Mouse (Mus musculus) hindbrain, postnatal 0 days (tissue): Measurements from ENCODE around the gene Dscam. TPM values are rescaled to one million over a fixed set of nuclear protein-coding genes. Genes with fewer than 3 reads are reported as not detected.

Experiments
- ATAC-seq: fragments of 200-750 bp; cut with Nextera tagmentation; 2 replicates; pipeline ENCODE4 v1.8.0; 2017; ENCODE audit warnings: mild to moderate bottlenecking, moderate TSS enrichment, moderate library complexity
- DNase-seq: peaks from one replicate; pipeline ENCODE4 v3.0.0-alpha.2; 2015; ENCODE audit warnings: low spot score
- H3K27ac ChIP-seq: fragments of 300-500 bp; sonication (generic); 2 replicates; pipeline ENCODE4 v1.5.1; 2014; ENCODE audit warnings: mild to moderate bottlenecking
- H3K27me3 ChIP-seq: fragments of 300-500 bp; sonication (generic); 2 replicates; pipeline ENCODE4 v1.6.1; 2014; ENCODE audit warnings: low read length, mixed read lengths; ENCODE audit not compliant: insufficient read depth
- H3K36me3 ChIP-seq: fragments of 300-500 bp; sonication (generic); 2 replicates; pipeline ENCODE4 v1.6.1; 2014; ENCODE audit warnings: low read length, mixed read lengths; ENCODE audit not compliant: insufficient read depth
- H3K4me1 ChIP-seq: fragments of 300-500 bp; sonication (generic); 2 replicates; pipeline ENCODE4 v1.6.1; 2014; ENCODE audit warnings: antibody characterized with exemption, low read length, mixed read lengths; ENCODE audit not compliant: insufficient read depth
- H3K4me2 ChIP-seq: fragments of 300-500 bp; sonication (generic); 2 replicates; pipeline ENCODE4 v1.6.1; 2014; ENCODE audit warnings: low read depth, mild to moderate bottlenecking, low read length, moderate library complexity, mixed read lengths
- H3K4me3 ChIP-seq: fragments of 300-500 bp; sonication (generic); 2 replicates; pipeline ENCODE4 v1.5.1; 2014; ENCODE audit warnings: low read length
- H3K9ac ChIP-seq: fragments of 300-500 bp; sonication (generic); replicated peaks from 2 replicates; pipeline ENCODE4 v1.6.1; 2014; ENCODE audit warnings: mild to moderate bottlenecking, low read length, moderate library complexity, mixed read lengths
- H3K9me3 ChIP-seq: fragments of 300-500 bp; sonication (generic); 2 replicates; pipeline ENCODE4 v1.6.1; 2016; ENCODE audit warnings: low read length, mixed read lengths
- CTCF ChIP-seq: IDR thresholded peaks from 2 replicates; pipeline ENCODE4 v1.5.1; 2016; ENCODE audit warnings: antibody characterized with exemption, control low read depth, low read depth
- WGBS: fragments of 180-500 bp; shearing (Covaris S2); extraction: QIAGEN DNeasy Blood & Tissue Kit; methylation state at CpG from one replicate; pipeline ENCODE4 v1.1.7; 2014; 5-methylcytosine and 5-hydroxymethylcytosine counted together
- polyA plus RNA-seq: library from polyadenylated mRNA; unstranded; fragments of >200 nt; fragmentation: Nextera tagmentation; extraction: Ambion mirVana; gene quantifications from 2 replicates; pipeline ENCODE4 v1.2.1, GENCODE M21; 2015
- total RNA-seq: library from RNA; depleted of rRNA; stranded (reverse); fragments of >200 nt; gene quantifications from 2 replicates; pipeline ENCODE4 v1.2.3, GENCODE M21; 2014

Dscam gene
- total and polyA plus RNA-seq, 2 experiments from 2014 or later = 10.3 to 47.1 TPM

- Histone ChIP-seq H3K27ac (no peak overlapping the region), H3K4me3 (no peak overlapping the region), H3K4me2 (no peak overlapping the region), H3K27me3 (no peaks in the 10 kb centered on the region), H3K4me1 (peaks cover 17% of the 10 kb centered on the region), H3K9me3 (no peaks in the 10 kb centered on the region), H3K36me3 (no peaks in the 10 kb centered on the region), H3K9ac (no peak overlapping the region)
- WGBS = 98% methylated on average over 1 of the region's 1 CpGs
- no peak for ATAC-seq
- no peak for DNase-seq
- TF ChIP-seq CTCF = no peak
Measured at GRCm38 (mm10) chr16:97095496-97095895, 75.1 kb downstream of the Dscam start.

DNA sequence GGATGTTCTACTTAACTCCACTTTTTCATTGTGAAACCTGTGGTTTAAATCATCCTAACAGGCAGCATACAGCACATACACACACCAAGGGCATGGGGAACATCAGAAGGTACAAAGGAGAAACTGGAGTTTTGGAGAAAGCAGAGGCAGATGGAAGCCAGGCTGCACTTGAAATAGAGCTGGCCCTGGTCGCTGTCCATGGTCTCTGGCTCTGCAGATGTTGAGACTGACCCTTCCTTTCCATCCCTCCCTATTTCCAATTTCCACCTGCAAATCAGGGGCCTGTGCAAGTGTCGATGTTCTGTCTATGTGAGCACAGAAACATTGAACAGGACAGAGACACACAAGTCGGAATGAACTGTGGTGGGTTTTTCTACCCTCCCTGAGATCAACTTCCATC lies 81.2 kb downstream of the Dscam start:
- DNase-seq (no peak), ATAC-seq (no peak)
- 73% methylated on average over 3 of the region's 3 CpGs for WGBS
- Histone ChIP-seq H3K27me3 (no peaks in the 10 kb centered on the region), H3K9ac (no peak overlapping the region), H3K36me3 (no peaks in the 10 kb centered on the region), H3K4me1 (no peaks in the 10 kb centered on the region), H3K4me2 (no peak overlapping the region), H3K4me3 (no peak overlapping the region), H3K9me3 (no peaks in the 10 kb centered on the region), H3K27ac (no peak overlapping the region)
- no peak for TF ChIP-seq CTCF

DNA sequence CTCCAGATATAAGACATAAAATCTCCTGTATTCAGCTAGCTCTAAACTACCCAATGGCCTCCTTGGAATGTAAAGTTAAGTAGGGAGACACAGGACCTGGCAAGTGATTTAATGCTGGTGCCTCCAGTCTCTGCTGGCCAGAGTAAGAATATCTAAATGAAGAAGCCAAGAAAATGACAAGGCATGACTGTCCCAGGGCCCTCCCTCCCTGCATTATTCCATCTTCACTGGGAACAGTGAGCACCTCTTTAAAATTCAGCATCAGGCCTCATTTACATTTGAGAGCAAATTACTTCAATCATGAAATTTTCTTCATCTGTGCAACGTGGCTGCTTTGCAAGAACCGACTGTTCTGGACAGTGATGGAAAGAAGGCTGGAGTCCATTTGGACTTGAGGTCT lies 86.9 kb downstream of the Dscam start:
- DNase-seq (no peak), ATAC-seq (no peak)
- Histone ChIP-seq H3K4me2 (no peak overlapping the region), H3K4me3 (no peak overlapping the region), H3K4me1 (no peaks in the 10 kb centered on the region), H3K27me3 (no peaks in the 10 kb centered on the region), H3K36me3 (no peaks in the 10 kb centered on the region), H3K9ac (no peak overlapping the region), H3K27ac (no peak overlapping the region), H3K9me3 (no peaks in the 10 kb centered on the region)
- no peak for TF ChIP-seq CTCF
- 49% methylated on average over 2 of the region's 2 CpGs for WGBS

- H3K4me3 ChIP-seq = no peak overlapping the region
- no peak for DNase-seq
- H3K9me3 ChIP-seq = no peaks in the 10 kb centered on the region
- no peak overlapping the region for H3K4me2 ChIP-seq
- H3K4me1 ChIP-seq = no peaks in the 10 kb centered on the region
- H3K27me3 ChIP-seq = no peaks in the 10 kb centered on the region
- no peak overlapping the region for H3K27ac ChIP-seq
- H3K36me3 ChIP-seq = no peaks in the 10 kb centered on the region
- ATAC-seq = no peak
- no peak overlapping the region for H3K9ac ChIP-seq
- no peak for TF ChIP-seq CTCF
- WGBS = 72% methylated on average over 4 of the region's 4 CpGs
Measured at GRCm38 (mm10) chr16:97075920-97076572, 94.5 kb downstream of the Dscam start.

DNA sequence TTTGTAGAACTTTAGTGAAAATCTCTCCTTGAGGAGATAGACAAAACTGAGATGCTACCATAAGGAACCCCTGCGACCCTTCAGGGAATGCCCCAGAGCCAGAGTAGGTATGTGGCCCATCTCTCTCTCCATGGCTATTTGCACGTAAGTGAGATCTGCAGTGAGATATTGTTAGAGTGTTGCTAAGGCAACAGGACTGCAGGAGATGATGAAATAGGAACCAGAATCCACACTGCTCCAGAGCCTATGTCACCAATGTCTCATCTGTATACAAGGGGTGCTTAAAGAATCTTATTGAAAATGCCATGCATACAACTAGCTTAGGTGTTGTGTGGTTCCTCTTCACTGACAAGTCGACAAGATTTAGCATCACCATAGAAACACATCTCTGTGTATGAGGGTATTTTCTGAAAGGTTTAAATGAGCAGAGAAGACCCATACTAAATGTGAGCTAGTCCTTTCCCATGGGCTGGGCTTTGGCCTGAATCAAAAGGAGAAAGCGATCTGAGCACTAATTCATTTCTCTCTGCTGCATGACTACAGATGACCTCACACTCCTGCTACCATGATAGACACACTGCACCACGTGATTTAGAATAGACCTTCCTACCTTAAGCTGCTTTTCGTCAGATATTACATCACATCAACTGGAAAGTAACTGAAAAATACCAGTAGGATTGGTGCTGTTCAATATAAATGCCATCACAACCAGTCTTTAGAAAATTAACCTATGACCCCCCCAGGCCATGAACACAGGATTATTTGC lies 95.2 kb downstream of the Dscam start:
- H3K9me3 ChIP-seq = no peaks in the 10 kb centered on the region
- ATAC-seq (no peak), DNase-seq (no peak)
- H3K27ac ChIP-seq = no peak overlapping the region
- H3K27me3 ChIP-seq = no peaks in the 10 kb centered on the region
- H3K4me1 ChIP-seq = no peaks in the 10 kb centered on the region
- TF ChIP-seq CTCF = no peak
- no peak overlapping the region for H3K9ac ChIP-seq
- no peak overlapping the region for H3K4me2 ChIP-seq
- H3K36me3 ChIP-seq = no peaks in the 10 kb centered on the region
- H3K4me3 ChIP-seq = no peak overlapping the region
- 66% methylated on average over 6 of the region's 6 CpGs for WGBS

DNA sequence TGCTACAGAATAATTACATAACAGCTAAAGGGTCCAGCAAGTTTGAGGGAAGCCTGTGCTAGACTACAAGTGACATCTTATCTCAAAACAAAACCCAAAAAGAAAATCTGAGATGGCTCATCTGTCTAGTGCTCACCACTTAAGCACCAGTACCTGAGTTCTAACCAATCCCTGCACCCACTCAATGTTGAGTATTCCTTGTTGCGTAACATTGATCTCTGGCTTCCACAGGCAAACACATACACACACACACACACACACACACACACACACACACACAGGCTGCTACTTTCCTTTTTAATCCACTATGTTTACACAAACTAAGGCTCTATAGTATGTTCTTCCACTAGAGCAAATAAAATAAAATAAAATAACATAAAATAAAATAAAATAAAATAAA lies 96.7 kb downstream of the Dscam start:
- no peak overlapping the region for H3K9ac ChIP-seq
- no peaks in the 10 kb centered on the region for H3K36me3 ChIP-seq

DNA sequence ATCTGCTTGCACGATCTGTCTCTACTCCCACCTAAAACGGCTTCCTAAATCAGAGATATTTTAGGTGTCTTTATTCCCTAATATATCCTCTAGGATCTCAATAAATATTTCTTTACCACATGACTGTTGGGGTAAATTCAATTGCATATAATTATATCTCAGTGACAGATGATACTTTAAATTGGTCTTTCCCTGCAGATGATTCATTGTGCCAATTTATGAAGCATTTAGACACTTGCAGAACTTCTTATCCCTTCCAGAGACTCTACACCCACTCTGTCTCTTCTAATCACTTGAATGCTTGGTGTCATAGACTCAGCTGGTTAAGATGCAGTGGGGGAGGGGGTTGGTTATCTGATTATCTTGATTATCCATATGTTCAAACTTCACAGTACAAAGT lies 97.9 kb downstream of the Dscam start:
- H3K4me1 ChIP-seq = no peaks in the 10 kb centered on the region
- no peak overlapping the region for H3K4me2 ChIP-seq
- H3K27me3 ChIP-seq = no peaks in the 10 kb centered on the region
- no peak for TF ChIP-seq CTCF
- H3K9me3 ChIP-seq = no peaks in the 10 kb centered on the region
- no peak overlapping the region for H3K4me3 ChIP-seq
- no peaks in the 10 kb centered on the region for H3K36me3 ChIP-seq
- ATAC-seq (no peak), DNase-seq (no peak)
- H3K9ac ChIP-seq = no peak overlapping the region
- H3K27ac ChIP-seq = no peak overlapping the region
- 91% methylated on average over 2 of the region's 2 CpGs for WGBS

More for the DNA sequence above, 96.7 kb downstream of the Dscam start:
- no peak overlapping the region for H3K4me3 ChIP-seq
- TF ChIP-seq CTCF = no peak
- no peaks in the 10 kb centered on the region for H3K27me3 ChIP-seq
- no peaks in the 10 kb centered on the region for H3K4me1 ChIP-seq
- no peak overlapping the region for H3K4me2 ChIP-seq
- no peaks in the 10 kb centered on the region for H3K9me3 ChIP-seq
- ATAC-seq = no peak
- no peak overlapping the region for H3K27ac ChIP-seq
- DNase-seq = no peak
- 100% methylated on average over 1 of the region's 1 CpGs for WGBS
